Mouse (Mus musculus) lung, embryonic 14.5 days (tissue): ENCODE measurements at regions not wholly inside any gene's neighbourhood (a gene's known extent, or its start where the extent isn't known, plus 50 kb on each side); places are given as distances from the start of the nearest gene placed in this dataset.

Source experiments
- ATAC-seq: fragments of 200-750 bp; cut with Nextera tagmentation; 2 replicates; pipeline ENCODE4 v1.8.0; 2017; ENCODE audit warnings: mild to moderate bottlenecking, moderate TSS enrichment, moderate library complexity; ENCODE audit not compliant: insufficient read depth
- DNase-seq: peaks from one replicate; pipeline ENCODE4 v3.0.0-alpha.2; 2015
- H3K27ac ChIP-seq: fragments of 300-500 bp; sonication (generic); 2 replicates; pipeline ENCODE4 v1.5.1; 2014; ENCODE audit warnings: low read depth, mild to moderate bottlenecking, moderate library complexity
- H3K27me3 ChIP-seq: fragments of 300-500 bp; sonication (generic); 2 replicates; pipeline ENCODE4 v1.6.1; 2014; ENCODE audit warnings: low read length, control low read depth; ENCODE audit not compliant: insufficient read depth
- H3K36me3 ChIP-seq: fragments of 300-500 bp; sonication (generic); 2 replicates; pipeline ENCODE4 v1.6.1; 2014; ENCODE audit warnings: control low read depth; ENCODE audit not compliant: insufficient read depth
- H3K4me1 ChIP-seq: fragments of 300-500 bp; sonication (generic); 2 replicates; pipeline ENCODE4 v1.6.1; 2014; ENCODE audit warnings: antibody characterized with exemption, control low read depth; ENCODE audit not compliant: insufficient read depth
- H3K4me2 ChIP-seq: fragments of 300-500 bp; sonication (generic); 2 replicates; pipeline ENCODE4 v1.6.1; 2014; ENCODE audit warnings: mild to moderate bottlenecking
- H3K4me3 ChIP-seq: fragments of 300-500 bp; sonication (generic); 2 replicates; pipeline ENCODE4 v1.5.1; 2014; ENCODE audit warnings: low read depth, low read length
- H3K9ac ChIP-seq: fragments of 300-500 bp; sonication (generic); 2 replicates; pipeline ENCODE4 v1.6.1; 2014
- H3K9me3 ChIP-seq: fragments of 300-500 bp; sonication (generic); 2 replicates; pipeline ENCODE4 v1.6.1; 2016; ENCODE audit warnings: low read depth, low read length, control low read depth
- CTCF ChIP-seq: IDR thresholded peaks from 2 replicates; pipeline ENCODE4 v1.5.1; 2016; ENCODE audit warnings: antibody characterized with exemption, low read depth
- WGBS: fragments of 180-500 bp; shearing (Covaris S2); extraction: QIAGEN DNeasy Blood & Tissue Kit; methylation state at CpG from one replicate; pipeline ENCODE4 v1.1.7; 2014; 5-methylcytosine and 5-hydroxymethylcytosine counted together

GRCm38 (mm10) chrX:23499320-23499719 lies 134.4 kb upstream of the Klhl13 start:
- no peak overlapping the region for H3K4me3 ChIP-seq
- H3K4me1 ChIP-seq, result no peaks in the 10 kb centered on the region
- no peaks in the 10 kb centered on the region for H3K27me3 ChIP-seq
- H3K36me3 ChIP-seq, result no peaks in the 10 kb centered on the region
- no peak overlapping the region for H3K9ac ChIP-seq
- no peak for TF ChIP-seq CTCF
- no peak overlapping the region for H3K4me2 ChIP-seq
- ATAC-seq (peak; percentile 56), DNase-seq (peak; percentile 52)
- H3K27ac ChIP-seq, result no peak overlapping the region
- H3K9me3 ChIP-seq, result no peaks in the 10 kb centered on the region
- WGBS, result 30% methylated on average over 2 of the region's 2 CpGs

DNA sequence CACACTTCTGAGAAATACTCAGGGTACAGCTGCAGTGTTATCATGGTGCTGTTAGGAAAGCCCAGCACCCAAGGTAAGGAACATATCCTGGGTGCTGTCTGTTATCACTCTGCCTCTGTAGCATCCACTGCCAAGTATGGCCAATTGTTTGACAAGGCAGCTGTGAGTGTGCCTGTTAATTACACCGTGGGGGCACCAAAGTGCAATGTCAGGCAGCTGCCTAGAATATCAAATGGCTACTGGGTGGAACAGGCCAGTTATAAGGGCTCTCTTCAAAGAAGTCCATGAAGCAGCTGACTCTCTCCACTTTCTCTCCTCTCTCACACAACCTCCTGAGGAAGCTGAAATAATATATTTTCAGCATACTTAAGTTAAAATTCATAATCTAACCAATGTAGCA lies 130.3 kb upstream of the Klhl13 start:
- Histone ChIP-seq H3K9me3 (no peaks in the 10 kb centered on the region), H3K9ac (no peak overlapping the region), H3K27ac (no peak overlapping the region), H3K27me3 (no peaks in the 10 kb centered on the region), H3K36me3 (no peaks in the 10 kb centered on the region), H3K4me2 (no peak overlapping the region), H3K4me3 (no peak overlapping the region), H3K4me1 (no peaks in the 10 kb centered on the region)
- WGBS, result 18% methylated on average over 1 of the region's 1 CpGs
- ATAC-seq, result no peak
- DNase-seq, result no peak
- no peak for TF ChIP-seq CTCF

GRCm38 (mm10) chrX:23476868-23477267 lies 112.0 kb upstream of the Klhl13 start:
- DNase-seq, result peak; percentile 59
- peak; percentile 81; the same call in 1 of the 2 replicates for ATAC-seq
- H3K4me1 ChIP-seq, result no peaks in the 10 kb centered on the region
- no peak overlapping the region for H3K4me3 ChIP-seq
- 18% methylated on average over 1 of the region's 1 CpGs for WGBS
- no peaks in the 10 kb centered on the region for H3K36me3 ChIP-seq
- no peaks in the 10 kb centered on the region for H3K27me3 ChIP-seq
- H3K27ac ChIP-seq, result no peak overlapping the region
- TF ChIP-seq CTCF, result no peak
- no peak overlapping the region for H3K4me2 ChIP-seq
- H3K9me3 ChIP-seq, result no peaks in the 10 kb centered on the region; the same call in 1 of the 2 replicates
- H3K9ac ChIP-seq, result no peak overlapping the region

DNA sequence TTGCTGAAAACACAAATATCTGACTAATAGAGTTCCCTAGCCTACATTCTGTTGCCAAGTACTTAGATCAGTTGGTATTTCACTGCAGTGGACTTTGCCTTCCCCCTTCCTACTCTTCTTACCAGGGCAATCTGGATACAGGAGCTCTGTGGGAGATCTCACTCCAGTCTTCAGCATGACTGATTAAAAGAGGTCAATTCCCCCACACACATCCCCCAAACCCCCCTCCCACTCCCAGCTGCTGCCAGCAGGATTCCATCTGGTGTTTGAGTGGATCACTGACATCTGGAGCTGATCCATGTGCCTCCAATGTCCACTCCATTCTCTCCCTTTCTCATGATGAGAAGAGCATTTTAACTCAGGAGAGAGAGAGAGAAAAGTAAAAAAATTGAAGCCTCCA lies 101.1 kb upstream of the Klhl13 start:
- H3K4me1 ChIP-seq, result no peaks in the 10 kb centered on the region
- no peak overlapping the region for H3K9ac ChIP-seq
- no peaks in the 10 kb centered on the region for H3K9me3 ChIP-seq
- no peak for TF ChIP-seq CTCF
- ATAC-seq, result peak; percentile 97
- no peaks in the 10 kb centered on the region for H3K27me3 ChIP-seq
- no peak overlapping the region for H3K27ac ChIP-seq
- H3K36me3 ChIP-seq, result no peaks in the 10 kb centered on the region
- no peak overlapping the region for H3K4me3 ChIP-seq
- no peak overlapping the region for H3K4me2 ChIP-seq
- DNase-seq, result peak; percentile 71

- no peak overlapping the region for H3K27ac ChIP-seq
- no peaks in the 10 kb centered on the region for H3K4me1 ChIP-seq
- no peaks in the 10 kb centered on the region for H3K27me3 ChIP-seq
- ATAC-seq (no peak), DNase-seq (peak; percentile 54)
- no peak overlapping the region for H3K9ac ChIP-seq
- H3K4me3 ChIP-seq, result no peak overlapping the region
- H3K4me2 ChIP-seq, result no peak overlapping the region
- no peaks in the 10 kb centered on the region for H3K9me3 ChIP-seq
- H3K36me3 ChIP-seq, result no peaks in the 10 kb centered on the region
- WGBS, result 35% methylated on average over 3 of the region's 3 CpGs
- no peak for TF ChIP-seq CTCF
These were observed 88.7 kb upstream of the Klhl13 start for GRCm38 (mm10) chrX:23453616-23454015.

DNA sequence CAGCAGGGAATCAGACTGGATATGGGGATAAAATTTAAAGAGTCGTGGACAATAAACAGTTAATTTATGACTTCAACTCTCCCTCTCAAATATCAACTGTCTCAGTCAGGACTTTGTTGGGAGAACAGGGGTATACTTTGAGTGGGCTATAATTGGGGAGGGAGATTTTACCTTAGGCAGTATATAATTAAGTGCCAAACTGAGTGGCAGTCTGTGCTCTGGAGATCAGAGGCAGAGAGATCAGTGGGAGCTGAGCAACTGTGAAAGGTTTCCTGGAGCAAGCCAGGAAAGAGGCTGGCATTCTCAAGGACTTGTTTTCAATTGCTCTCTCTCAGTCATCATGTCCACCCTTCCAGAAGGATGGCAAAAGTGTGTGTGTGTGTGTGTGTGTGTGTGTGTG lies 57.9 kb upstream of the Klhl13 start:
- ATAC-seq, result no peak
- no peak for TF ChIP-seq CTCF
- 70% methylated on average over 1 of the region's 1 CpGs for WGBS
- H3K27me3 ChIP-seq, result no peaks in the 10 kb centered on the region
- H3K4me3 ChIP-seq, result no peak overlapping the region
- no peak overlapping the region for H3K4me2 ChIP-seq
- no peak overlapping the region for H3K27ac ChIP-seq
- no peak for DNase-seq
- H3K36me3 ChIP-seq, result no peaks in the 10 kb centered on the region
- no peaks in the 10 kb centered on the region for H3K4me1 ChIP-seq
- no peaks in the 10 kb centered on the region for H3K9me3 ChIP-seq
- no peak overlapping the region for H3K9ac ChIP-seq

DNA sequence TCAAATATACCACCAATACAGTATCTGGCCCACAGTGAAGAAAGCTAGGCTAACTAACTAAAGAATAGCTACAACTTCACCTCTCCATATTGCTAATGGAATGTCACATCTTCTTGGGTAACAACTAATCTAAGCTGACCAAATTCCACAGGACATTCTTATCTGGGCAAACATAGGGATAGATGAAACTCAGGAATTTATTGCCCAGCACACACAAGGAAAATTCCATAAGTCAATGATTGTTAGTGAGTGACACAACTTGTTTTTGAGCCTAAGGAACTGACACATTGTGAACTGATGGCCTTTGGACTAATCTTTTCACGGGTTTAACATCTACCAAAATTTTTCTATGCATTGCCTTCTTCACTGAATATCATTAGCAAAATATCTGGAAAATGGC lies 52.6 kb upstream of the Klhl13 start:
- Histone ChIP-seq H3K27me3 (no peaks in the 10 kb centered on the region), H3K4me3 (no peak overlapping the region), H3K9ac (no peak overlapping the region), H3K36me3 (no peaks in the 10 kb centered on the region), H3K27ac (no peak overlapping the region), H3K9me3 (no peaks in the 10 kb centered on the region), H3K4me1 (no peaks in the 10 kb centered on the region), H3K4me2 (no peak overlapping the region)
- 62% methylated on average over 1 of the region's 1 CpGs for WGBS
- DNase-seq (no peak), ATAC-seq (no peak)
- TF ChIP-seq CTCF, result no peak
